In the genomic region with DNA sequence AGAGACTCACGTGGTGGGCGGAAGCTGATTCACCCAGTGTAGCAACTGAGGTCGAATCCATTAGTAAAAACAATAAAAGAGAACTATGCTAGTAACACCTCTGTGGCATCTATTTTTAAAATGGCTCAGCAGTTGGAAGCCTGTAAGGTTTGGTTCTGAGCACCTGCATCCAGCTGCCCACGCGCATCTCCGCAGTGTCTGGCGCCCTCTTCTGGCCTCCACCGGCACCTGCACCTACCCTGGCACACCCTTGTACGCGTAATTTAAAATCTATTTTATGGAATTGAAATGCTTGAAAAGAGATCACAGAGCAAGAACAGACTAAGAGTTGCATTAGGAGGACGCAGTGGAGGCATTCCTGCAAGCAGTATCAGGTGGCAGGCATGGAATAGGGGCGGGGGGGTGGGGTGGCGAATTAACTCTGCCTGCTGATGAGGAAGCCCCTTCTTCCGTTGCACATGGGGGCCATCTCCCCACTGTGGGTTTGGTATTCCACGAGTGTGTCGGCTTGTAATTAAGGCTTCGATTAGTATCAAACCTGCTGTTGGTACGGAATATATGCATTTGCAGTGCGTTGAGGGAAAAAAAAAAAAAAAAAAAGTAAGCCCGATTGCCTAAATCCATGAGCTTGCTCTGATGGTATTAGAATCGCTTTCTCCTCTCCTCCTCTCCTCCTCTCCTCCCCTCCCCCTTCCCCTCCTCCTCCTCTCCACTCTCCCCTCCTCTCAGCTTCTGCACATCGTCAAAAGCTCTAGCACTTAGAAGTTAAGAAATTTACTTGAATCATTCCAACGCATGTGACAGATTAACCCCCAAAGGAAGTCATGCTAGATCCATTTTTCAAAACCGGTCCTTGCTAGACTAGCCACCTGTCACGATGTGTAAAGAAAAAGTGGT, we compare ENCODE assay signal across 8 mouse cellular contexts.
A peak's percentile ranks its signal among the peaks of the same experiment; 100 is the strongest.
DNase-seq lines count a peak whose midpoint lies in the region; ATAC-seq and TF ChIP-seq lines count a peak whose summit lies in the region.

No protein-coding gene starts in this region.

- peaks cover 8% of the 10 kb centered on the region; the same call in 1 of the 2 replicates for H3K9me3 ChIP-seq in ES-Bruce4 (replicated peaks; ENCODE audit: control insufficient read depth, insufficient read depth, low read length, poor library complexity, severe bottlenecking)
- H3K9me3 ChIP-seq in forebrain, embryonic 14.5 days (replicated peaks; ENCODE audit: control insufficient read depth, low read length), result no peaks in the 10 kb centered on the region
- H3K9me3 ChIP-seq in midbrain, embryonic 12.5 days, result no peaks in the 10 kb centered on the region

- ATAC-seq in forebrain, embryonic 14.5 days, result peak; percentile 41
- peak; percentile 25; the same call in 1 of the 2 replicates for ATAC-seq in midbrain, embryonic 12.5 days (ENCODE audit: low FRiP score, low read depth)

- no peak overlapping the region for H3K27ac ChIP-seq in gastrocnemius, adult 2 months
- H3K27ac ChIP-seq in ES-Bruce4 (ENCODE audit: insufficient read depth, low read length), result no peak overlapping the region
- H3K27ac ChIP-seq in forebrain, embryonic 14.5 days (ENCODE audit: low read depth, low read length), result no peak overlapping the region
- H3K27ac ChIP-seq in midbrain, embryonic 12.5 days (replicated peaks), result no peak overlapping the region

- TF ChIP-seq CTCF in gastrocnemius, adult 2 months (IDR thresholded peaks at IDR 0.05), result peak; percentile 20; the same call in 1 of the 2 replicates
- peak; percentile 85 for TF ChIP-seq CTCF in ES-Bruce4 (IDR thresholded peaks at IDR 0.05; ENCODE audit: low read depth, low read length)

- H3K27me3 ChIP-seq in ES-Bruce4 (ENCODE audit: control insufficient read depth, insufficient read depth, low read length, poor library complexity, severe bottlenecking), result no peaks in the 10 kb centered on the region
- H3K27me3 ChIP-seq in forebrain, embryonic 14.5 days (replicated peaks; ENCODE audit: control insufficient read depth, insufficient read depth, low read length), result no peaks in the 10 kb centered on the region
- no peaks in the 10 kb centered on the region for H3K27me3 ChIP-seq in midbrain, embryonic 12.5 days

- WGBS in forebrain, embryonic 14.5 days, result 18% methylated on average over 25 of the region's 25 CpGs
- WGBS in midbrain, embryonic 12.5 days, result 22% methylated on average over 25 of the region's 25 CpGs

- no peaks in the 10 kb centered on the region for H3K4me1 ChIP-seq in ES-Bruce4 (ENCODE audit: control insufficient read depth, insufficient read depth, low read length)
- H3K4me1 ChIP-seq in forebrain, embryonic 14.5 days (ENCODE audit: control insufficient read depth, insufficient read depth, low read length), result peaks cover 4% of the 10 kb centered on the region; the same call in 1 of the 2 replicates
- peaks cover 13% of the 10 kb centered on the region for H3K4me1 ChIP-seq in midbrain, embryonic 12.5 days

- intact Hi-C loops in gastrocnemius, adult 2 months (cut with DNase I), result no loop called here
- intact Hi-C loops in heart, postnatal 25 days (cut with DNase I), result no loop called here

- no peak overlapping the region for H3K4me3 ChIP-seq in gastrocnemius, adult 2 months
- no peak overlapping the region for H3K4me3 ChIP-seq in ES-Bruce4 (ENCODE audit: low read depth, low read length)
- peak overlapping the region; percentile 4; the same call in 1 of the 2 replicates for H3K4me3 ChIP-seq in forebrain, embryonic 14.5 days (ENCODE audit: low read depth, low read length)
- peak overlapping the region; percentile 22 for H3K4me3 ChIP-seq in midbrain, embryonic 12.5 days

- no peak for TF ChIP-seq EP300 in ES-Bruce4 (IDR thresholded peaks at IDR 0.05; ENCODE audit: insufficient read depth, low read depth, low read length)

- no peak for TF ChIP-seq POLR2A in ES-Bruce4 (IDR thresholded peaks at IDR 0.05; ENCODE audit: insufficient read depth, low read length)

- H3K9ac ChIP-seq in ES-Bruce4 (ENCODE audit: low read depth, poor library complexity, severe bottlenecking), result no peak overlapping the region
- H3K9ac ChIP-seq in forebrain, embryonic 14.5 days (ENCODE audit: low read length), result no peak overlapping the region; the same call in 1 of the 2 replicates
- H3K9ac ChIP-seq in midbrain, embryonic 12.5 days (replicated peaks), result no peak overlapping the region

- H3K36me3 ChIP-seq in ES-Bruce4 (ENCODE audit: control insufficient read depth, insufficient read depth, low read length, poor library complexity, severe bottlenecking), result no peaks in the 10 kb centered on the region
- no peaks in the 10 kb centered on the region for H3K36me3 ChIP-seq in forebrain, embryonic 14.5 days (ENCODE audit: control insufficient read depth, insufficient read depth, low read length)
- no peaks in the 10 kb centered on the region for H3K36me3 ChIP-seq in midbrain, embryonic 12.5 days

- no peak for DNase-seq in gastrocnemius, adult 2 months
- no peak for DNase-seq in gastrocnemius, adult 18-20 months (ENCODE audit: low spot score)
- peak; percentile 35 for DNase-seq in forebrain, embryonic 14.5 days (ENCODE audit: low spot score)
- no peak for DNase-seq in ovary, adult 18-20 months (ENCODE audit: low spot score)
- DNase-seq in heart, postnatal 25 days (ENCODE audit: low spot score), result no peak
- DNase-seq in heart, adult 18-20 months, result no peak

- peak overlapping the region; percentile 43 for H3K4me2 ChIP-seq in forebrain, embryonic 14.5 days (ENCODE audit: low read length)
- H3K4me2 ChIP-seq in midbrain, embryonic 12.5 days (replicated peaks), result peak overlapping the region; percentile 45

Comparison
In these comparisons a context has a peak if more than half of its experiments do, and no peak if none do; other contexts are left out.
1. H3K4me3 ChIP-seq: peak in forebrain, embryonic 14.5 days (single experiment) and midbrain, embryonic 12.5 days (single experiment); none in gastrocnemius, adult 2 months (single experiment) and ES-Bruce4 (single experiment).